Mouse (Mus musculus): ENCODE measurements at regions not wholly inside any gene's neighbourhood (a gene's known extent, or its start where the extent isn't known, plus 50 kb on each side); places are given as distances from the start of the nearest gene placed in this dataset.

DNA sequence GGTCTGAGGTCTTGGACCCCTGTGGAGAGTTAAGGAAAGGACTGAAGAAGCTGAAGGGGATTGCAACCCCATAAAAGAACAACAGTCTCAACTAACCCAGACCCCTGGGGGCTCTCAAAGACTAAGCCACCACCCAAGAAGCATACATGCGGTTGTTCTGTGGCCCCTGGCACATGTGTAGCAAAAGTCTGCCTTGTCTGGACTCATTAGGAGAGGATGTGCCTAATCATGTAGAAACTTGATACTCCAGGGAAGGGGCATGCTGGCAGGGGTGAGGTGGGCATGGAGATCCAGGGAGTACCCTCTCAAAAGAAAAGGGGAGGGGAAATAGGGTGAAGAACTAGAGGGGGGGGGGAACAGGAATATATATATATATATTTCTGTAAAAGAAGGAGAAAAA lies 1267.1 kb upstream of the Gm10800 start:
- H3K27ac ChIP-seq = no peak overlapping the region
- H3K4me1 ChIP-seq (replicated peaks) = peaks cover 5% of the 10 kb centered on the region; the same call in 1 of the 2 replicates
- no peaks in the 10 kb centered on the region for H3K9me3 ChIP-seq
- H3K27me3 ChIP-seq = no peaks in the 10 kb centered on the region
- H3K36me3 ChIP-seq = no peaks in the 10 kb centered on the region
- 0 out of 2 replicates have a peak, but pooled peaks have one; percentile 42 for ATAC-seq (ENCODE audit: insufficient number of reproducible peaks, insufficient read depth, low FRiP score, low TSS enrichment, low read depth)
- WGBS = 29% methylated on average over 1 of the region's 1 CpGs
- H3K9ac ChIP-seq (replicated peaks) = no peak overlapping the region
- H3K4me2 ChIP-seq = no peak overlapping the region
- no peak overlapping the region for H3K4me3 ChIP-seq (replicated peaks)
